Mouse (Mus musculus) MEL (cell line): ENCODE results near the gene Atp6v0a4. TPM values are rescaled to one million over a fixed set of nuclear protein-coding genes. Genes with fewer than 3 reads are reported as not detected.

Source experiments
- DNase-seq: peaks from one replicate; pipeline ENCODE4 v3.0.0; 2011; ENCODE audit warnings: low read depth, low spot score
- H3K27ac ChIP-seq: 2 replicates; pipeline ENCODE4 v1.5.1; 2012; ENCODE audit warnings: low read depth, mild to moderate bottlenecking, control low read depth, low read length, moderate library complexity; ENCODE audit not compliant: control insufficient read depth
- H3K27me3 ChIP-seq, 2 experiments: fragments of 150-350 bp in 1 of 2; sonication (generic) in 1 of 2; 2 replicates each; pipeline ENCODE4 v1.6.1; 2012; ENCODE audit warnings: low read length in 2 of 2, mild to moderate bottlenecking in 2 of 2, improper control_type of control experiment in 1 of 2, moderate library complexity in 1 of 2; ENCODE audit not compliant: insufficient read depth in 2 of 2, control insufficient read depth in 1 of 2
- H3K36me3 ChIP-seq, 2 experiments: 2 replicates each; pipeline ENCODE4 v1.6.1; 2012 to 2014; ENCODE audit warnings: low read length in 2 of 2, improper control_type of control experiment in 1 of 2, inconsistent platforms in 1 of 2, mild to moderate bottlenecking in 1 of 2; ENCODE audit not compliant: insufficient read depth in 2 of 2, control insufficient read depth in 1 of 2
- H3K4me1 ChIP-seq, 2 experiments: fragments of 150-350 bp in 1 of 2; sonication (generic) in 1 of 2; 2 replicates each; pipeline ENCODE4 v1.6.1; 2012; ENCODE audit warnings: low read length in 2 of 2, improper control_type of control experiment in 1 of 2, mild to moderate bottlenecking in 1 of 2; ENCODE audit not compliant: insufficient read depth in 2 of 2, control insufficient read depth in 1 of 2
- H3K4me3 ChIP-seq, 2 experiments: fragments of 150-350 bp in 1 of 2; sonication (generic) in 1 of 2; 2 replicates each; pipeline ENCODE4 v1.5.1; 2012; ENCODE audit warnings: low read depth in 2 of 2, low read length in 2 of 2, mild to moderate bottlenecking in 2 of 2, moderate library complexity in 2 of 2, control low read depth in 1 of 2, improper control_type of control experiment in 1 of 2; ENCODE audit not compliant: control insufficient read depth in 1 of 2, insufficient read depth in 1 of 2
- H3K79me2 ChIP-seq: 2 replicates; pipeline ENCODE4 v1.6.1; 2012; ENCODE audit warnings: mild to moderate bottlenecking, low read length, moderate library complexity; ENCODE audit not compliant: control insufficient read depth, poor library complexity, insufficient read depth
- H3K9ac ChIP-seq: 2 replicates; pipeline ENCODE4 v1.6.1; 2012; ENCODE audit warnings: low read depth, mild to moderate bottlenecking, control low read depth, low read length, moderate library complexity; ENCODE audit not compliant: control insufficient read depth, poor library complexity, severe bottlenecking
- H3K9me3 ChIP-seq: fragments of 150-350 bp; sonication (generic); replicated peaks from 2 replicates; pipeline ENCODE4 v1.6.1; 2012; ENCODE audit warnings: mild to moderate bottlenecking, low read length, improper control_type of control experiment, moderate library complexity; ENCODE audit not compliant: insufficient read depth
- BHLHE40 ChIP-seq: IDR thresholded peaks from 2 replicates; pipeline ENCODE4 v1.6.1; 2012; ENCODE audit warnings: low read depth, mild to moderate bottlenecking, inconsistent platforms, low read length, improper control_type of control experiment, borderline replicate concordance
- CHD2 ChIP-seq: IDR thresholded peaks from 2 replicates; pipeline ENCODE4 v1.6.1; 2011; ENCODE audit warnings: low read length, improper control_type of control experiment
- GATA1 ChIP-seq: IDR thresholded peaks from 2 replicates; pipeline ENCODE4 v1.6.1; 2011; ENCODE audit warnings: low read depth, low read length, improper control_type of control experiment
- HCFC1 ChIP-seq: IDR thresholded peaks from 2 replicates; pipeline ENCODE4 v1.6.1; 2012; ENCODE audit warnings: low read depth, mild to moderate bottlenecking, inconsistent platforms, low read length, improper control_type of control experiment, moderate library complexity
- KAT2A ChIP-seq: conservative IDR thresholded peaks from 2 replicates; pipeline ENCODE4 v1.6.1; 2012; ENCODE audit warnings: low read depth, low read length, improper control_type of control experiment, inconsistent platforms
- MAX ChIP-seq: IDR thresholded peaks from 2 replicates; pipeline ENCODE4 v1.6.1; 2011; ENCODE audit warnings: low read length, improper control_type of control experiment
- MAZ ChIP-seq: IDR thresholded peaks from 2 replicates; pipeline ENCODE4 v1.6.1; 2012; ENCODE audit warnings: low read depth, mild to moderate bottlenecking, inconsistent platforms, low read length, improper control_type of control experiment
- MEF2A ChIP-seq: IDR thresholded peaks from 2 replicates; pipeline ENCODE4 v1.6.1; 2014; ENCODE audit warnings: low read depth, mild to moderate bottlenecking, inconsistent platforms, low read length, improper control_type of control experiment; ENCODE audit not compliant: poor library complexity, insufficient replicate concordance, severe bottlenecking; ENCODE audit errors: extremely low read depth
- MYB ChIP-seq: IDR thresholded peaks from 2 replicates; pipeline ENCODE4 v1.6.1; 2011; ENCODE audit warnings: mild to moderate bottlenecking, low read depth, low read length, improper control_type of control experiment
- MYC ChIP-seq: IDR thresholded peaks from 2 replicates; pipeline ENCODE4 v1.6.1; 2011; ENCODE audit warnings: low read depth, mild to moderate bottlenecking, low read length, improper control_type of control experiment, moderate library complexity
- POLR2A ChIP-seq, 2 experiments: IDR thresholded peaks; 2 replicates each; pipeline ENCODE4 v1.6.1; 2011 to 2012; ENCODE audit warnings: low read length in 2 of 2, mild to moderate bottlenecking in 2 of 2, control low read depth in 1 of 2, improper control_type of control experiment in 1 of 2, low read depth in 1 of 2, moderate library complexity in 1 of 2; ENCODE audit not compliant: control insufficient read depth in 1 of 2, insufficient read depth in 1 of 2, poor library complexity in 1 of 2
- POLR2AphosphoS2 ChIP-seq: IDR thresholded peaks from 2 replicates; pipeline ENCODE4 v1.6.1; 2011; ENCODE audit warnings: low read length, improper control_type of control experiment
- POLR2AphosphoS5 ChIP-seq: IDR thresholded peaks from 2 replicates; pipeline ENCODE4 v1.6.1; 2012; ENCODE audit warnings: low read depth, borderline replicate concordance, mild to moderate bottlenecking, inconsistent platforms, low read length, moderate library complexity, mixed read lengths
- RAD21 ChIP-seq: IDR thresholded peaks from 2 replicates; pipeline ENCODE4 v1.6.1; 2011; ENCODE audit warnings: mild to moderate bottlenecking, low read depth, low read length, improper control_type of control experiment
- RCOR1 ChIP-seq: IDR thresholded peaks from 2 replicates; pipeline ENCODE4 v1.6.1; 2012; ENCODE audit warnings: low read depth, mild to moderate bottlenecking, inconsistent platforms, low read length, improper control_type of control experiment
- TBP ChIP-seq: IDR thresholded peaks from 2 replicates; pipeline ENCODE4 v1.8.0; 2011; ENCODE audit warnings: low read depth, low read length, improper control_type of control experiment
- UBTF ChIP-seq: IDR thresholded peaks from 2 replicates; pipeline ENCODE4 v1.6.1; 2012; ENCODE audit warnings: low read depth, mild to moderate bottlenecking, inconsistent platforms, low read length, improper control_type of control experiment, moderate library complexity, borderline replicate concordance; ENCODE audit not compliant: insufficient read depth
- USF2 ChIP-seq, 2 experiments: IDR thresholded peaks; 2 replicates each; pipeline ENCODE4 v1.6.1; 2011 to 2012; ENCODE audit warnings: improper control_type of control experiment in 2 of 2, low read length in 2 of 2, borderline replicate concordance in 1 of 2, inconsistent platforms in 1 of 2, low read depth in 1 of 2, mild to moderate bottlenecking in 1 of 2; ENCODE audit not compliant: insufficient read depth in 1 of 2
- ZNF384 ChIP-seq: IDR thresholded peaks from 2 replicates; pipeline ENCODE4 v1.6.1; 2012; ENCODE audit warnings: low read depth, mild to moderate bottlenecking, inconsistent platforms, low read length, improper control_type of control experiment
- polyA plus RNA-seq, 2 experiments: library from polyadenylated mRNA; stranded (reverse) in 1 of 2; unstranded in 1 of 2; fragments of >175 nt in 1 of 2; fragments of >200 nt in 1 of 2; gene quantifications; 2 replicates each; pipeline versions ENCODE4 v1.2.1 to v1.2.4; 2012; ENCODE audit warnings: low replicate concordance in 2 of 2, low read depth in 1 of 2; ENCODE audit not compliant: insufficient read length in 2 of 2, insufficient read depth in 1 of 2, missing spikeins in 1 of 2
- total RNA-seq: library from RNA; depleted of rRNA; stranded (reverse); fragments of 300-350 nt; gene quantifications from 2 replicates; pipeline ENCODE4 v1.2.3, GENCODE M21; 2012

Atp6v0a4 gene
- total and polyA plus RNA-seq, 3 experiments: 0.12 TPM; not detected in 2

GRCm38 (mm10) chr6:38144161-38144998 lies 20.0 kb upstream of the Atp6v0a4 start:
- no peaks in the 10 kb centered on the region for H3K9me3 ChIP-seq
- no peak overlapping the region for H3K4me3 ChIP-seq
- no peak overlapping the region for H3K9ac ChIP-seq
- no peaks in the 10 kb centered on the region for H3K36me3 ChIP-seq
- no peaks in the 10 kb centered on the region for H3K27me3 ChIP-seq
- no peaks in the 10 kb centered on the region for H3K4me1 ChIP-seq
- H3K27ac ChIP-seq: no peak overlapping the region
- no peaks in the 10 kb centered on the region for H3K79me2 ChIP-seq
- no peak for DNase-seq
- TF ChIP-seq BHLHE40: no peak
- TF ChIP-seq POLR2AphosphoS2: no peak

DNA sequence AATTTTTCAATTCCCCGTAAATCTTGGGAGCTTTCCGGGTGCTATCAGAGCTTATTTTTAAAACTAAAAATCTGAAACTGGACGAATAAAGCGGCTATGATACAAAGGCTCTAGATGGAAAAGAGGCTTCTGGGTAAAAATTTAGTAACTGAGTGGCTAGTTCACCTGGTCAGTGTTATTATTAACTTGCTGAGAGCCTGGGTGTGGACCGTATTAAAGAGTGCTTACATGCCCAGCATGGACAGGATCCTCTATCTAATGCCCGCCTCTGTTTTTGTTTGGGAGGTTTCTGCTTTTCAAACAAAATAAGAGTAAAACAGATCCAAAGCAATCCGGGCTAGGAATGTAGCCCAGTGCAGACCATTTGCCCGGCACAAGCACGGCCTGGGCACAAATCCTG lies 16.0 kb upstream of the Atp6v0a4 start:
- no peak for DNase-seq
- TF ChIP-seq ZNF384 (no peak), CHD2 (no peak), UBTF (no peak), GATA1 (no peak), HCFC1 (no peak), MYC (no peak), RCOR1 (no peak), RAD21 (no peak), MAX (no peak), TBP (no peak), USF2 (IDR thresholded peaks at IDR 0.05; ENCODE audit: borderline replicate concordance in 1 of 2, insufficient read depth in 1 of 2, low read depth in 1 of 2, low read length in 2 of 2) (no peak), KAT2A (no peak), POLR2AphosphoS5 (no peak), MYB (no peak), POLR2A (IDR thresholded peaks at IDR 0.05; ENCODE audit: control insufficient read depth in 1 of 2, insufficient read depth in 1 of 2, low read depth in 1 of 2, low read length in 2 of 2, poor library complexity in 1 of 2) (no peak), MAZ (no peak), MEF2A (no peak)
- no peaks in the 10 kb centered on the region for H3K79me2 ChIP-seq

More for the DNA sequence above, 16.0 kb upstream of the Atp6v0a4 start:
- Histone ChIP-seq H3K27ac (no peak overlapping the region), H3K4me3 (no peak overlapping the region), H3K27me3 (no peaks in the 10 kb centered on the region), H3K36me3 (no peaks in the 10 kb centered on the region), H3K9ac (no peak overlapping the region), H3K4me1 (no peaks in the 10 kb centered on the region), H3K9me3 (no peaks in the 10 kb centered on the region)
